Mouse (Mus musculus) limb, embryonic 14.5 days (tissue): ENCODE data around the gene Dtx4. TPM values are rescaled to one million over a fixed set of nuclear protein-coding genes. Genes with fewer than 3 reads are reported as not detected.

Experiments used
- ATAC-seq: fragments of 200-750 bp; cut with Nextera tagmentation; 2 replicates; pipeline ENCODE4 v1.8.0; 2017; ENCODE audit warnings: low read depth, moderate number of reproducible peaks, moderate TSS enrichment; ENCODE audit not compliant: low FRiP score
- DNase-seq: peaks from one replicate; pipeline ENCODE4 v3.0.0-alpha.2; 2015; ENCODE audit warnings: low spot score
- H3K27ac ChIP-seq: fragments of 300-500 bp; sonication (generic); replicated peaks from 2 replicates; pipeline ENCODE4 v1.5.1; 2014; ENCODE audit warnings: low read depth, mild to moderate bottlenecking, low read length, moderate library complexity, mixed read lengths
- H3K27me3 ChIP-seq: fragments of 300-500 bp; sonication (generic); 2 replicates; pipeline ENCODE4 v1.6.1; 2014; ENCODE audit warnings: low read length, mixed read lengths; ENCODE audit not compliant: control insufficient read depth, insufficient read depth
- H3K36me3 ChIP-seq: fragments of 300-500 bp; sonication (generic); 2 replicates; pipeline ENCODE4 v1.6.1; 2014; ENCODE audit warnings: mild to moderate bottlenecking, low read length, moderate library complexity, mixed read lengths; ENCODE audit not compliant: control insufficient read depth, insufficient read depth
- H3K4me1 ChIP-seq: fragments of 300-500 bp; sonication (generic); 2 replicates; pipeline ENCODE4 v1.6.1; 2014; ENCODE audit warnings: antibody characterized with exemption, low read length, mixed read lengths; ENCODE audit not compliant: control insufficient read depth, insufficient read depth
- H3K4me2 ChIP-seq: fragments of 300-500 bp; sonication (generic); replicated peaks from 2 replicates; pipeline ENCODE4 v1.6.1; 2014; ENCODE audit warnings: low read depth, mild to moderate bottlenecking, low read length, moderate library complexity; ENCODE audit not compliant: severe bottlenecking
- H3K4me3 ChIP-seq: fragments of 300-500 bp; sonication (generic); replicated peaks from 2 replicates; pipeline ENCODE4 v1.5.1; 2014; ENCODE audit warnings: low read length
- H3K9ac ChIP-seq: fragments of 300-500 bp; sonication (generic); 2 replicates; pipeline ENCODE4 v1.6.1; 2014; ENCODE audit warnings: mild to moderate bottlenecking, low read depth, low read length, moderate library complexity; ENCODE audit not compliant: severe bottlenecking
- H3K9me3 ChIP-seq: fragments of 300-500 bp; sonication (generic); 2 replicates; pipeline ENCODE4 v1.6.1; 2016; ENCODE audit warnings: low read length; ENCODE audit not compliant: control insufficient read depth
- POLR2A ChIP-seq: fragments of 200-500 bp; IDR thresholded peaks from 2 replicates; pipeline ENCODE4 v1.8.0; 2012; ENCODE audit warnings: inconsistent platforms, mild to moderate bottlenecking, moderate library complexity, borderline replicate concordance; ENCODE audit not compliant: insufficient read depth, insufficient read length; ENCODE audit errors: extremely low read depth
- WGBS: fragments of 180-500 bp; shearing (Covaris S2); extraction: QIAGEN DNeasy Blood & Tissue Kit; methylation state at CpG from one replicate; pipeline ENCODE4 v1.1.7; 2014; 5-methylcytosine and 5-hydroxymethylcytosine counted together
- polyA plus RNA-seq, 2 experiments: library from polyadenylated mRNA; depleted of rRNA in 1 of 2; stranded (reverse) in 1 of 2; unstranded in 1 of 2; fragments of >200 nt; fragmentation: Nextera tagmentation in 1 of 2; extraction: Ambion mirVana in 1 of 2; gene quantifications; 2 replicates each; pipeline versions ENCODE4 v1.2.1 to v1.2.3; 2012 to 2014

Dtx4 gene
- polyA plus RNA-seq, 2 experiments: 10.3 to 10.4 TPM

DNA sequence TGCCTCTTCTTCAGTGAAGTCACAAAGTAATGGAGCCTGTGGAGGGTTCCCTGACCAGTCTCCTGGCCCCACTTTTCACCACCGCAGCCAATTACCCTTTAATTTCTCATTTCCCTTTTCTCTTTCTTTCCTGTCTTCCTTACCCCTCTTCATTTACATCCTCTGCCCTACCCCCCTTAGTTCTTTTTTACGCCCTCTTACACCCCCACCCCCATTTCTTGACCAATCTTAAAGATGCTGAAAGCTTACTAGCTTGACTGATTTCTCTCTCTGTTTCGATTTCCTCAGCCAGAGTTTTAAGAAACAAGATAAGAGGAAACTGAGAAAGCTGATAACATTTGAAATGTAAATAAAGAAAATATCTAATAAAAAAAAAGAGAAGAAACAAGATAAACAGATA, 39.5 kb upstream of the Dtx4 start:
- H3K4me1 ChIP-seq: no peaks in the 10 kb centered on the region
- ATAC-seq (no peak), DNase-seq (no peak)
- no peak overlapping the region for H3K9ac ChIP-seq
- no peak overlapping the region for H3K4me3 ChIP-seq
- 60% methylated on average over 3 of the region's 3 CpGs for WGBS
- H3K4me2 ChIP-seq: no peak overlapping the region
- H3K9me3 ChIP-seq: no peaks in the 10 kb centered on the region
- TF ChIP-seq POLR2A: no peak
- H3K36me3 ChIP-seq: no peaks in the 10 kb centered on the region
- no peak overlapping the region for H3K27ac ChIP-seq
- no peaks in the 10 kb centered on the region for H3K27me3 ChIP-seq

- DNase-seq: no peak
- TF ChIP-seq POLR2A: no peak
- Histone ChIP-seq H3K36me3 (no peaks in the 10 kb centered on the region), H3K27me3 (no peaks in the 10 kb centered on the region), H3K4me3 (no peak overlapping the region), H3K4me1 (no peaks in the 10 kb centered on the region), H3K4me2 (no peak overlapping the region), H3K27ac (no peak overlapping the region), H3K9me3 (no peaks in the 10 kb centered on the region), H3K9ac (no peak overlapping the region)
- WGBS: 93% methylated on average over 1 of the region's 1 CpGs
- ATAC-seq: no peak
Measured at GRCm38 (mm10) chr19:12539975-12540374, 38.7 kb upstream of the Dtx4 start.

- Histone ChIP-seq H3K36me3 (no peaks in the 10 kb centered on the region), H3K4me1 (no peaks in the 10 kb centered on the region), H3K27ac (no peak overlapping the region), H3K9ac (no peak overlapping the region), H3K9me3 (no peaks in the 10 kb centered on the region), H3K27me3 (no peaks in the 10 kb centered on the region), H3K4me2 (no peak overlapping the region), H3K4me3 (no peak overlapping the region)
- ATAC-seq (no peak), DNase-seq (no peak)
- TF ChIP-seq POLR2A: no peak
Measured at GRCm38 (mm10) chr19:12537168-12537567, 35.9 kb upstream of the Dtx4 start.

- WGBS: 31% methylated on average over 4 of the region's 4 CpGs
Measured at GRCm38 (mm10) chr19:12523377-12523776, 22.1 kb upstream of the Dtx4 start.

DNA sequence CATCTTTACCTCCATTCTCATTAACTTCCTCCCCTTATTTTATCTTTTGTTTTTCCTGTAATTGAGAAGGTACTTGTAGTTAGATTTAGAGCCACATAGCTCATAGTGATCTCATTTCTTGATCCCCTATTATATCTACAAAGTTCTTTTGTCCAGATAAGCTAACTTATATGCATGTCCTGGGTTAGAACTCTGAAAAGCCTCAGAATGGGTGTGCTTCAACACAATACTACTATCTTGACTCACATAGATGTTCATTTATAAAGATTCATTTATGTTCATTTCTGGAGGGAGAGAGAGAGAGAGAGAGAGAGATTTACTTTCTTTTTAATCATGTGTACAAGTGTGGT, 17.3 kb upstream of the Dtx4 start:
- no peaks in the 10 kb centered on the region for H3K27me3 ChIP-seq
- H3K9me3 ChIP-seq: no peaks in the 10 kb centered on the region
- H3K4me3 ChIP-seq: peak overlapping the region; percentile 44; the same call in 1 of the 2 replicates
- no peak for TF ChIP-seq POLR2A
- H3K4me1 ChIP-seq: no peaks in the 10 kb centered on the region
- ATAC-seq (no peak), DNase-seq (no peak)
- H3K4me2 ChIP-seq: peak overlapping the region; percentile 70; the same call in 1 of the 2 replicates
- H3K9ac ChIP-seq: peak overlapping the region; percentile 62; the same call in 1 of the 2 replicates
- H3K36me3 ChIP-seq: no peaks in the 10 kb centered on the region
- no peak overlapping the region for H3K27ac ChIP-seq

More at GRCm38 (mm10) chr19:12523377-12523776, 22.1 kb upstream of the Dtx4 start:
- no peaks in the 10 kb centered on the region for H3K36me3 ChIP-seq
- no peak overlapping the region for H3K4me3 ChIP-seq
- no peak for DNase-seq
- H3K9ac ChIP-seq: no peak overlapping the region
- no peaks in the 10 kb centered on the region for H3K27me3 ChIP-seq
- H3K4me1 ChIP-seq: no peaks in the 10 kb centered on the region
- no peak for TF ChIP-seq POLR2A
- H3K4me2 ChIP-seq: no peak overlapping the region
- no peaks in the 10 kb centered on the region for H3K9me3 ChIP-seq
- no peak for ATAC-seq
- H3K27ac ChIP-seq: no peak overlapping the region
